Mouse (Mus musculus): ENCODE results near the gene Olfr455. TPM values are rescaled to one million over a fixed set of nuclear protein-coding genes. Genes with fewer than 3 reads are reported as not detected.

Olfr455 gene
- polyA plus RNA-seq, 1 experiment from 2014 or later, result not detected

GRCm38 (mm10) chr6:42558641-42559040, 11.3 kb upstream of the Olfr455 start:
- Histone ChIP-seq H3K9ac (no peak overlapping the region), H3K4me3 (replicated peaks) (no peak overlapping the region), H3K27me3 (no peaks in the 10 kb centered on the region), H3K4me2 (replicated peaks) (no peak overlapping the region), H3K4me1 (no peaks in the 10 kb centered on the region), H3K9me3 (replicated peaks) (no peaks in the 10 kb centered on the region), H3K27ac (replicated peaks) (no peak overlapping the region), H3K36me3 (no peaks in the 10 kb centered on the region)
- no peak for ATAC-seq (ENCODE audit: insufficient number of reproducible peaks, low FRiP score, low TSS enrichment, low read depth)
- 95% methylated on average over 14 of the region's 14 CpGs for WGBS

DNA sequence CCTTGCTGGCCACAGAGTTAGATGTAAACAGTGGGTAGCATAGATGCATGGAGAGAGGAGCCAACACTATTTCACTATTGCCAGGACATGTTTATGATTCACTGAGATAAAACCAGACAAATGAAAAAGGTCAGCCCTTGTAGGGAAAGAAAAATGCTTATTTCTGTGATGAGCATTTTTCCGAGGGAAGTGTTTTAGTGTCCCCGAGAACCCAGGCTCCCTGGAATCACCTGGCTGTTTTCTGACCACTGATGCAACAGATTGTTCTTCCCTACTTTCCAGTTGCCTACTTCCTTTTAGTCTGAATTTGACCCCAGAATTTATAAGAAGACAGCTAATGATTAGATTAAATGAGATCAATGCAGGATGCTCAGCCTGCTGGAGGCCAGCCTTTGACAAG, 1.2 kb downstream of the Olfr455 start:
- H3K36me3 ChIP-seq, result no peaks in the 10 kb centered on the region
- no peak overlapping the region for H3K4me3 ChIP-seq (replicated peaks)
- peaks cover 4% of the 10 kb centered on the region; the same call in 1 of the 2 replicates for H3K4me1 ChIP-seq
- no peak overlapping the region for H3K4me2 ChIP-seq (replicated peaks)
- H3K27ac ChIP-seq (replicated peaks), result no peak overlapping the region
- ATAC-seq (ENCODE audit: insufficient number of reproducible peaks, low FRiP score, low TSS enrichment, low read depth), result no peak
- H3K27me3 ChIP-seq, result no peaks in the 10 kb centered on the region
- H3K9ac ChIP-seq, result no peak overlapping the region
- 87% methylated on average over 2 of the region's 2 CpGs for WGBS
- H3K9me3 ChIP-seq (replicated peaks), result no peaks in the 10 kb centered on the region

- 38% methylated on average over 2 of the region's 2 CpGs for WGBS
- no peak overlapping the region for H3K27ac ChIP-seq (replicated peaks)
- no peak overlapping the region for H3K4me2 ChIP-seq (replicated peaks)
- H3K4me1 ChIP-seq, result peaks cover 4% of the 10 kb centered on the region; the same call in 1 of the 2 replicates
- no peak for ATAC-seq (ENCODE audit: insufficient number of reproducible peaks, low FRiP score, low TSS enrichment, low read depth)
- H3K4me3 ChIP-seq (replicated peaks), result no peak overlapping the region
- no peaks in the 10 kb centered on the region for H3K27me3 ChIP-seq
- no peaks in the 10 kb centered on the region for H3K9me3 ChIP-seq (replicated peaks)
- H3K9ac ChIP-seq, result no peak overlapping the region
- H3K36me3 ChIP-seq, result no peaks in the 10 kb centered on the region
Observed at GRCm38 (mm10) chr6:42545451-42545885, 1.9 kb downstream of the Olfr455 start.

GRCm38 (mm10) chr6:42544846-42545245, 2.5 kb downstream of the Olfr455 start:
- H3K4me3 ChIP-seq (replicated peaks), result no peak overlapping the region
- H3K4me1 ChIP-seq, result peaks cover 4% of the 10 kb centered on the region; the same call in 1 of the 2 replicates
- H3K4me2 ChIP-seq (replicated peaks), result no peak overlapping the region
- no peaks in the 10 kb centered on the region for H3K9me3 ChIP-seq (replicated peaks)
- no peak overlapping the region for H3K9ac ChIP-seq
- no peaks in the 10 kb centered on the region for H3K27me3 ChIP-seq
- H3K36me3 ChIP-seq, result no peaks in the 10 kb centered on the region
- no peak for ATAC-seq (ENCODE audit: insufficient number of reproducible peaks, low FRiP score, low TSS enrichment, low read depth)
- H3K27ac ChIP-seq (replicated peaks), result no peak overlapping the region
- whole genome bisulfite sequencing, result 43% methylated on average over 1 of the region's 1 CpGs

DNA sequence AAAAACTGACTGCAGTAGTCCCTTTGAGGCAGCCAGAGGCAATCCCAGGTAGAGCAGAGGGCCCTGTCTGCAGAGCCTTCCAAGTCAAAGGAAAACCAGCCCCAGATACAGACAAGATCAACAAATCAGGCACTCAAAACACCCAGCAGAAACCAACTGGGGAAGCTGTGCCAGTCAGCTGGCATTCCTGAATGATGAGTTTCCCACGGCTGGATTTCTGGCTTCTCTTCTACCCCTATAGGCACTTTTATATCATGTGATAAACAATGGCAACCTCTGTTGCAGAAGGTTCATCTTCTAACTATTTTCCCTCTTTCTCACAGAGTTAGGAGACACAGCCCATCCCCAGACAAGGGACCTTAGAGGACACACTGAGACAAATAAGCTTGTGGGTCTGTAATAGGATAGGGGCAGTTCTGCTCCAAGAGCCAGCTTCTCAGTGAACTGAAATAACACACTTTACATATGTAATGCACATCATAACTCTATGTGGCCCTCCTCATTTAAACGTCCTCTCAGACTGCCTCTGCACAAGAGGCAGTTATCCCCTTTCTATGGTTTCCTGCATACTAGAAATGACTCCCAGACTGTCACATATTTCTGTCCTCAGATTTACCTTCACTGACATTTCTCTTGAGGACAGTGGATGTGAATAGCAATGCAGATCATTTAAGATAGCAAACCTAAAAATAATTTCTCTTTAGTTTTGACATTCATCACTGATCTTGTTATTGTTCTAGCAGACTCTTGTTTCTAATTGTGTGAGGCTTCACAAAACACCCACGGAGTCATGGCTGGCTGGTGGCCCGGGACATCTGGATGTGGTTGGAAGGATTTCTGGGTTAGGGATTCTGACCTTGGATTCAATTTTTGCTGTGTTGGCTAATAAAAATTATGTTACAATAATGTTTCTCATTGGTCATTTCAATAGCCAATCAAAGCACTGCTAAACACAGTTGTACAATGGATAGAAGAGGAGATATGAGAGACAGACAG, 5.1 kb downstream of the Olfr455 start:
- no peak overlapping the region for H3K4me2 ChIP-seq (replicated peaks)
- peak overlapping the region; percentile 55 for H3K27ac ChIP-seq (replicated peaks)
- H3K27me3 ChIP-seq, result no peaks in the 10 kb centered on the region
- peaks cover 4% of the 10 kb centered on the region; the same call in 1 of the 2 replicates for H3K4me1 ChIP-seq
- no peak overlapping the region for H3K9ac ChIP-seq
- no peak overlapping the region for H3K4me3 ChIP-seq (replicated peaks)
- H3K9me3 ChIP-seq (replicated peaks), result no peaks in the 10 kb centered on the region
- WGBS, result 41% methylated on average over 4 of the region's 4 CpGs
- ATAC-seq (ENCODE audit: insufficient number of reproducible peaks, low FRiP score, low TSS enrichment, low read depth), result no peak
- no peaks in the 10 kb centered on the region for H3K36me3 ChIP-seq

DNA sequence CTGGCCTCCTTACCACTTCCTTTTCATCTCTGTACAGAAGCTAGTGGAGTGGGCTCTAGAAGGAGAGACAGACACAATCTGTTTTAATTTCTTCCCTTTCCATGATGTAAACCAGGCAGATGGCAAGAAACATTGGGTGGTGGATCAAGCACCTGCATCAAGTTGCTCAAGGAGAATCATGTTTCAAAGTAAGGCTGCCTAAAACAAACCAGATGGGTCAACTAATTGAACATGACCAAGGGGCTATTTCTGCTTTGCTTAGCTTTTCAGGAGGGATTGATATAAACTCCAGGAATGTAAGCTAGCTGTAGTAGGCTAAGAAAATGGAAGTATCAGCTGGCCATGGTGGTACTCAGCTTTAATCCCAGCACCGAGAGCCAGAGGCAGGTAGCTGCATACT, 6.7 kb downstream of the Olfr455 start:
- no peaks in the 10 kb centered on the region for H3K36me3 ChIP-seq
- no peak for ATAC-seq (ENCODE audit: insufficient number of reproducible peaks, low FRiP score, low TSS enrichment, low read depth)
- WGBS, result 38% methylated on average over 1 of the region's 1 CpGs
- no peaks in the 10 kb centered on the region for H3K27me3 ChIP-seq
- H3K4me1 ChIP-seq, result peaks cover 4% of the 10 kb centered on the region; the same call in 1 of the 2 replicates
- H3K4me3 ChIP-seq (replicated peaks), result no peak overlapping the region
- no peak overlapping the region for H3K9ac ChIP-seq
- no peak overlapping the region for H3K4me2 ChIP-seq (replicated peaks)
- H3K27ac ChIP-seq (replicated peaks), result no peak overlapping the region
- no peaks in the 10 kb centered on the region for H3K9me3 ChIP-seq (replicated peaks)

- Histone ChIP-seq H3K27me3 (no peaks in the 10 kb centered on the region), H3K4me3 (replicated peaks) (no peak overlapping the region), H3K36me3 (no peaks in the 10 kb centered on the region), H3K4me1 (peaks cover 4% of the 10 kb centered on the region; the same call in 1 of the 2 replicates), H3K9me3 (replicated peaks) (no peaks in the 10 kb centered on the region), H3K27ac (replicated peaks) (no peak overlapping the region), H3K4me2 (replicated peaks) (no peak overlapping the region), H3K9ac (no peak overlapping the region)
- no peak for ATAC-seq (ENCODE audit: insufficient number of reproducible peaks, low FRiP score, low TSS enrichment, low read depth)
- WGBS, result 78% methylated on average over 1 of the region's 1 CpGs
Observed at GRCm38 (mm10) chr6:42539711-42540110, 7.7 kb downstream of the Olfr455 start.

DNA sequence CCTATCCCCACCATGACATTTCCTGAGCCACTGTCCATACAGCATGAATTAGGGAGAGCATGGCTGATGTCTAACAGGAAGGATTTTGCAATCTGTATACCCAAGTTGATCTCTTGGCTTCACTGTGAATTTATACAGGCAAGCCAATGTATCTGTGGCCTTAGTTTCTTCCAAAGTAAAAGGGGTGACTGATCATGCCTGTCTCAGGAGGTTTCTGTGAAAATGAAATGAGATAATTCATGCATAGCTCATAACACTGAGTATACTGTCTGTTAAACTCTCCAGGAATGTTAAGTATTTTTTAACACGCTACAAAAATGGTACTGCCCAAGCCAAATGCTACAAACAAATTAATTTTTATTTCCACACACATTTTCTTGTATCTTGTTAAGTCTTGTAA, 33.9 kb downstream of the Olfr455 start:
- ATAC-seq (ENCODE audit: insufficient number of reproducible peaks, low FRiP score, low TSS enrichment, low read depth), result no peak

DNA sequence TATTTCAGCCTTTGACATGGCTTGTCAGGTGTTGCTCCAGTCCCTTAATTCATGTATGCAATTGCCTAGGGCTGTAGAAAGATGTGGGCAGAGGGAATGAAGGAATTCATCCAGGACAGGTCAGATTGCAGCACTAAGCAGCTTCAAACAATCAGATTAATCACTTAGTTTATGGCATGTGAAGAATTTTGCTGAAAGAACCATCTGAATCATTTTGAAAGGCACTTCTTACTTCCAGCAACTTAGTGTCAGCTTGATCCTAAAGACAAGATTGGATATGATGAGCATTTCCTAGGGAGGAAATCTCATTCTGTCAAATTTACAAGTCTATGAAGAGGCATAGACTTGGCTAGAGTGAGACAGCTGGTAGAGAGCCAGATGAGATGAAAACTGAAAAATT, 38.1 kb downstream of the Olfr455 start:
- H3K27me3 ChIP-seq, result no peaks in the 10 kb centered on the region
- H3K36me3 ChIP-seq, result no peaks in the 10 kb centered on the region
- H3K9me3 ChIP-seq (replicated peaks), result no peaks in the 10 kb centered on the region
- H3K27ac ChIP-seq (replicated peaks), result no peak overlapping the region
- H3K9ac ChIP-seq, result no peak overlapping the region
- H3K4me3 ChIP-seq (replicated peaks), result no peak overlapping the region
- no peaks in the 10 kb centered on the region for H3K4me1 ChIP-seq
- H3K4me2 ChIP-seq (replicated peaks), result no peak overlapping the region
- no peak for ATAC-seq (ENCODE audit: insufficient number of reproducible peaks, low FRiP score, low TSS enrichment, low read depth)

More for the DNA sequence above, 33.9 kb downstream of the Olfr455 start:
- Histone ChIP-seq H3K27me3 (no peaks in the 10 kb centered on the region), H3K4me1 (no peaks in the 10 kb centered on the region), H3K4me3 (replicated peaks) (no peak overlapping the region), H3K9me3 (replicated peaks) (no peaks in the 10 kb centered on the region), H3K36me3 (no peaks in the 10 kb centered on the region), H3K27ac (replicated peaks) (no peak overlapping the region), H3K4me2 (replicated peaks) (no peak overlapping the region), H3K9ac (no peak overlapping the region)
- WGBS, result 50% methylated on average over 1 of the region's 1 CpGs

GRCm38 (mm10) chr6:42503478-42503877, 43.9 kb downstream of the Olfr455 start:
- no peaks in the 10 kb centered on the region for H3K9me3 ChIP-seq (replicated peaks)
- no peak overlapping the region for H3K27ac ChIP-seq (replicated peaks)
- H3K4me3 ChIP-seq (replicated peaks), result no peak overlapping the region
- no peaks in the 10 kb centered on the region for H3K4me1 ChIP-seq
- WGBS, result 74% methylated on average over 2 of the region's 2 CpGs
- no peak overlapping the region for H3K9ac ChIP-seq
- H3K4me2 ChIP-seq (replicated peaks), result no peak overlapping the region
- ATAC-seq (ENCODE audit: insufficient number of reproducible peaks, low FRiP score, low TSS enrichment, low read depth), result no peak
- no peaks in the 10 kb centered on the region for H3K36me3 ChIP-seq
- H3K27me3 ChIP-seq, result no peaks in the 10 kb centered on the region

DNA sequence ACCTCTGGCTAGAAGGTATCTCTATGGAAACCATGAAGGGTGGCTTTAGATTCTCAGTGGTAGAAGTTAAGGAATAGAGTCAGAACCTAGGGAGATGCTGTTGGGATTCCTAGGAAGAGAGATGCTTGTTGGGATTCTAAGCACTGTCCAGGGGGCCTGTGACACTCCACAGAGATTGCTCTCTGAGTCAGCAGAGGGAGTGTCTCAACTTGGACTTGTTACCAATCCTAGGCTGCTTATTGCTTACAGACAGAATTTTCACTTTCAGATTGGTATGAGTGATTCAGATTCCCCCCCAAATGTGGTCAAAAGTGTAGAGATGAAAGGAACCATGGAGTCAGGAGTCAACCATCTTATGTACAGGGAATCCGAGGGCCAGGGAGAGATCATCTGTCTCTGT, 57.7 kb downstream of the Olfr455 start:
- no peak for ATAC-seq (ENCODE audit: insufficient number of reproducible peaks, low FRiP score, low TSS enrichment, low read depth)
- Histone ChIP-seq H3K9ac (no peak overlapping the region), H3K4me1 (no peaks in the 10 kb centered on the region), H3K9me3 (replicated peaks) (no peaks in the 10 kb centered on the region), H3K4me3 (replicated peaks) (no peak overlapping the region), H3K36me3 (no peaks in the 10 kb centered on the region), H3K4me2 (replicated peaks) (no peak overlapping the region), H3K27me3 (no peaks in the 10 kb centered on the region), H3K27ac (replicated peaks) (no peak overlapping the region)
- WGBS, result 70% methylated on average over 1 of the region's 1 CpGs
